Mouse (Mus musculus): ENCODE measurements around the gene Nup133. TPM values are rescaled to one million over a fixed set of nuclear protein-coding genes. Genes with fewer than 3 reads are reported as not detected.

The Nup133 gene
- polyA plus RNA-seq, 1 experiment, result 13.5 TPM

GRCm38 (mm10) chr8:123949686-123949986 is 571 bp upstream of the Nup133 start:
- H3K4me3 ChIP-seq (replicated peaks; ENCODE audit: control insufficient read depth, low read depth, low read length), result peak overlapping the region; percentile 89
- peaks cover 1% of the 10 kb centered on the region; the same call in 1 of the 2 replicates for H3K4me1 ChIP-seq (ENCODE audit: control insufficient read depth, insufficient read depth, low read length)
- peak overlapping the region; percentile 76 for H3K27ac ChIP-seq (ENCODE audit: control insufficient read depth, insufficient read depth, low read depth, low read length, poor library complexity)
- 1% methylated on average over 10 of the region's 10 CpGs for WGBS
- TF ChIP-seq CTCF (IDR thresholded peaks at IDR 0.05; ENCODE audit: control insufficient read depth, insufficient read depth, low read length) (no peak), POLR2A (IDR thresholded peaks at IDR 0.05; ENCODE audit: borderline replicate concordance, control insufficient read depth, low read depth, low read length) (no peak)

DNA sequence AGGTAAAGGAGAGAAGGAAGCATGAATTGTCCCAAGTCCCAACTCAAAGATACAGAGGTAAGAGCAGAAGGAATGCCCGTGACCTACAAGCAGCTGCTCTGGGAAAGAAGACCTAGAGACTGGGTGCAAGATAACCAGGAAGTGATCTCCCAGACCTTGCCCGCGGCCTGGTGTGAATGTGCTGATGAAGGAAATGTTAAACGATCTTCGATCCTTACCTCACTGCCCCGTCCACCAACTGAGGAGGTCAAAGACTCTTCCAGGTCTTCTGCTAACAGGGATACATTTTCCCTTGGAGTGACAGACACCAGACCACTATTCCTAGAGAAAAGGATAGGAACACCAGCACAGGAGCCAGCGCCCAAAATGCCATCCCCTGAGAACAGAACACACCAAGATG is 20.0 kb downstream of the Nup133 start:
- WGBS, result 91% methylated on average over 7 of the region's 7 CpGs
- TF ChIP-seq CTCF (IDR thresholded peaks at IDR 0.05; ENCODE audit: control insufficient read depth, insufficient read depth, low read length) (no peak), POLR2A (IDR thresholded peaks at IDR 0.05; ENCODE audit: borderline replicate concordance, control insufficient read depth, low read depth, low read length) (no peak)
- Histone ChIP-seq H3K27ac (ENCODE audit: control insufficient read depth, insufficient read depth, low read depth, low read length, poor library complexity) (no peak overlapping the region), H3K4me1 (ENCODE audit: control insufficient read depth, insufficient read depth, low read length) (no peaks in the 10 kb centered on the region), H3K4me3 (replicated peaks; ENCODE audit: control insufficient read depth, low read depth, low read length) (no peak overlapping the region)

DNA sequence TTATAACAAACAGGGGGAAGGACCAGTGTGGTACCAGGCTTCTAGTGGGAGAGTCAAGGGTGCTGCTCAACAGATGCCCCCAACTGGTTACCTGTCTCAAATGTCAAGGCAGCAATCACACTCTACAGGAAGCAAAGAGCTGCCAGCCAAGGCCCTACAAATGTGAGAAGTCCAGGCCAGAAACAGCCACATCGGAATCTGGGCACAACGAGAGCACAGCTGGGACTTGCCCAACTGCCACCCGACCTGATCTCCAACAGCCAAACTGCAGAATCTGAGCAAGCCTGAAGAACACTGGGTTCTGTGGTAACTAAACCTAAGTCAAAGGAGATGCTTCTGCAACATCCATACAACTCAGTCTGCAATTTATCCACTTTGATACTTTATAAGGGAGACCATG is 23.4 kb downstream of the Nup133 start:
- TF ChIP-seq CTCF (IDR thresholded peaks at IDR 0.05; ENCODE audit: control insufficient read depth, insufficient read depth, low read length) (no peak), POLR2A (IDR thresholded peaks at IDR 0.05; ENCODE audit: borderline replicate concordance, control insufficient read depth, low read depth, low read length) (no peak)
- Histone ChIP-seq H3K27ac (ENCODE audit: control insufficient read depth, insufficient read depth, low read depth, low read length, poor library complexity) (no peak overlapping the region), H3K4me1 (ENCODE audit: control insufficient read depth, insufficient read depth, low read length) (no peaks in the 10 kb centered on the region), H3K4me3 (replicated peaks; ENCODE audit: control insufficient read depth, low read depth, low read length) (no peak overlapping the region)
- WGBS, result 88% methylated on average over 3 of the region's 3 CpGs

DNA sequence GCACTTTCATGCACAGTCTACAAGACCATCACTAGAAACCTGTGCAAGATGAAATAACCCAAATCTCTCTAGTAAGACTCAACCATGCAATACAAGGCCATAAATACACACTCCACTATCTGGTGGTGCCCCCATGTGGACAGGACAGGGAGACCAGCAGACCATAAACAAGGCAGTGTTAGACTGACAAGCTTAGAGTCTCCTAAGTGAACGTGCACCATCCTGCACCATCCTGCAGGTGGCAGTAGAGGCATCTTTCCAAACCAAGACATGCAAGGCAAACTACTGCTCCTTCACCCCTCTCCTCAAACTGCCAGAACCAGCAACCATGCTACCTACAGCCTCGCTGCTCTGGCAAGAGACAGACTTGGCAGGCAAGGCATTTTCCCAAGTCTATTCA is 24.3 kb downstream of the Nup133 start:
- Histone ChIP-seq H3K27ac (ENCODE audit: control insufficient read depth, insufficient read depth, low read depth, low read length, poor library complexity) (no peak overlapping the region), H3K4me3 (replicated peaks; ENCODE audit: control insufficient read depth, low read depth, low read length) (no peak overlapping the region), H3K4me1 (ENCODE audit: control insufficient read depth, insufficient read depth, low read length) (no peaks in the 10 kb centered on the region)
- TF ChIP-seq CTCF (IDR thresholded peaks at IDR 0.05; ENCODE audit: control insufficient read depth, insufficient read depth, low read length) (peak; percentile 96), POLR2A (IDR thresholded peaks at IDR 0.05; ENCODE audit: borderline replicate concordance, control insufficient read depth, low read depth, low read length) (no peak)
- 14% methylated on average over 2 of the region's 2 CpGs for WGBS

DNA sequence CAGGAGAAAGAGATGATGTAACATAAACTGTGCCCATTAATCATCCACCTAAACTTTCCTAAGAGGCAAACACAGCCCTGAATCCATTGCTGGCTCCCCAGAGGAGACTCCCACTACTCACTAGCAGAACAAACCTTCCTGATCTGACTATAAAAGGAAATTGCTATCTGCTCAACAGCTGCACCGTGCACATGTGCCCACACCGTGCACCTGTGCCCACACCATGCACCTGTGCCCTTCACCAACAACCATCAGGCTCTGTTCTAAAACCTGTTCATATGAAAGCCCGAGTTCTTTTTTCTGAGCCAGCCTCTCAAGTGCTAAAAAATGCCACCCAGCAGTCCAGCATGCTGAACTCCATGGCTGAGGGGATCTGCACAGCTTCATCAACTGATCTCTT is 34.4 kb downstream of the Nup133 start:
- WGBS, result 85% methylated on average over 3 of the region's 3 CpGs
- Histone ChIP-seq H3K27ac (ENCODE audit: control insufficient read depth, insufficient read depth, low read depth, low read length, poor library complexity) (no peak overlapping the region), H3K4me1 (ENCODE audit: control insufficient read depth, insufficient read depth, low read length) (no peaks in the 10 kb centered on the region), H3K4me3 (replicated peaks; ENCODE audit: control insufficient read depth, low read depth, low read length) (no peak overlapping the region)
- no peak for TF ChIP-seq POLR2A (IDR thresholded peaks at IDR 0.05; ENCODE audit: borderline replicate concordance, control insufficient read depth, low read depth, low read length)
- TF ChIP-seq CTCF (IDR thresholded peaks at IDR 0.05; ENCODE audit: control insufficient read depth, insufficient read depth, low read length), result no peak

DNA sequence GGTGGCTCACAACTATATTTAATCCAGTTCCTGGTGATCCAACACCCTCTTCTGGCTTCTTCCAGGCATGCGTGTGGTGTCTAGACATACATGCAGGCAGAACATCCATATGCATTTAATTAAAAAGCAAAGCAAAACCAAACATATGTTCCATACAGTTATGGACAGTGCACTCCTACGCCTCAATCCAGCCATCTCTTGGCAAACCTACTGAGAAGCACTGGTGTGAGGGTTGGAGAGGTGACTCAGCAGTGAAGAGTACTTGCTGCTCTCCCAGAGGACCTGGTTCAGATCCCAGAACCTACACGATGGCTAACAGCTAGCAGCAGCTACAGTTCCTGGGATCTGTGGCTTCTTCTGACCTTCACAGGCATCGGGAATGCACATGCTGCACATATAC is 36.8 kb downstream of the Nup133 start:
- TF ChIP-seq POLR2A (IDR thresholded peaks at IDR 0.05; ENCODE audit: borderline replicate concordance, control insufficient read depth, low read depth, low read length), result no peak
- no peak for TF ChIP-seq CTCF (IDR thresholded peaks at IDR 0.05; ENCODE audit: control insufficient read depth, insufficient read depth, low read length)
- WGBS, result 90% methylated on average over 4 of the region's 4 CpGs

DNA sequence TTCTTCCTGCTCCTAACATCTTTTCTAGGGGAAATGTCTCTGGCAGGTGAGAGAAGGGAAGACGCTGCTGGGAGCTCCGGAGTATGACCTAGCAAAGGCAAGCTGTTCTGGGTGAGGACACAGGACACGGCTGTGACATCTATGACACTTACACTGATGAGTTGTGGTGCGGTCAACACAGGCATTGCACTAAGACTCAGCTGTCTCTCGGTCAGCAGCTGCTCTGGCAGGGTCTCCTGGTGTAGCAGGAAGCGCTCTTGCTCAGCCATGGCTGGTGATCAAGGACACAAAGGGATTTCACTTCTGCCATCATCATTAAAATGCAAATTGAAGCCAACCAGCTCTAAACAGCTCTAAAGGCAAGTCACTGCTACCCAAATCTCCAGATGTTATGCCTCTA is 41.5 kb downstream of the Nup133 start:
- 97% methylated on average over 6 of the region's 6 CpGs for WGBS
- no peak overlapping the region for H3K4me3 ChIP-seq (replicated peaks; ENCODE audit: control insufficient read depth, low read depth, low read length)
- H3K27ac ChIP-seq (ENCODE audit: control insufficient read depth, insufficient read depth, low read depth, low read length, poor library complexity), result no peak overlapping the region
- H3K4me1 ChIP-seq (ENCODE audit: control insufficient read depth, insufficient read depth, low read length), result no peaks in the 10 kb centered on the region
- TF ChIP-seq POLR2A (IDR thresholded peaks at IDR 0.05; ENCODE audit: borderline replicate concordance, control insufficient read depth, low read depth, low read length), result no peak
- no peak for TF ChIP-seq CTCF (IDR thresholded peaks at IDR 0.05; ENCODE audit: control insufficient read depth, insufficient read depth, low read length)

More for the DNA sequence above, 36.8 kb downstream of the Nup133 start:
- Histone ChIP-seq H3K27ac (ENCODE audit: control insufficient read depth, insufficient read depth, low read depth, low read length, poor library complexity) (no peak overlapping the region), H3K4me1 (ENCODE audit: control insufficient read depth, insufficient read depth, low read length) (no peaks in the 10 kb centered on the region), H3K4me3 (replicated peaks; ENCODE audit: control insufficient read depth, low read depth, low read length) (no peak overlapping the region)

DNA sequence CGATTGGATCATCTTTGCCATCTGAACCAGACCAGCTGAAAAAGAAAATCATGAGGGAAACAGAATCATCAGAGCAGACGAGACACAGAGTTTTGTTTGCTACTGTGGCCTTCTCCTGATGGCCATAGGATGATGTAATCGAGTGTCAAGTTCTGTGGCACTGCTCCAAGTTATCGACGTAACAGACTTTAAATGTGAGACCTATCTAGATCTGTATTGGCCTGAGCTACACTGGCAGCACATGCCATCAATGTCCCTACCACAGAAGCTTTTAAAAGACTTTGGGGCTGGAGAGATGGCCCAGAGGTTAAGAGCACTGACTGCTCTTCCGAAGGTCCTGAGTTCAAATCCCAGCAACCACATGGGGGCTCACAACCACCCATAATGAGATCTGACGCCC is 46.4 kb downstream of the Nup133 start:
- H3K27ac ChIP-seq (ENCODE audit: control insufficient read depth, insufficient read depth, low read depth, low read length, poor library complexity), result no peak overlapping the region
- TF ChIP-seq CTCF (IDR thresholded peaks at IDR 0.05; ENCODE audit: control insufficient read depth, insufficient read depth, low read length) (no peak), POLR2A (IDR thresholded peaks at IDR 0.05; ENCODE audit: borderline replicate concordance, control insufficient read depth, low read depth, low read length) (no peak)
- WGBS, result 84% methylated on average over 7 of the region's 7 CpGs
- no peaks in the 10 kb centered on the region for H3K4me1 ChIP-seq (ENCODE audit: control insufficient read depth, insufficient read depth, low read length)
- no peak overlapping the region for H3K4me3 ChIP-seq (replicated peaks; ENCODE audit: control insufficient read depth, low read depth, low read length)

DNA sequence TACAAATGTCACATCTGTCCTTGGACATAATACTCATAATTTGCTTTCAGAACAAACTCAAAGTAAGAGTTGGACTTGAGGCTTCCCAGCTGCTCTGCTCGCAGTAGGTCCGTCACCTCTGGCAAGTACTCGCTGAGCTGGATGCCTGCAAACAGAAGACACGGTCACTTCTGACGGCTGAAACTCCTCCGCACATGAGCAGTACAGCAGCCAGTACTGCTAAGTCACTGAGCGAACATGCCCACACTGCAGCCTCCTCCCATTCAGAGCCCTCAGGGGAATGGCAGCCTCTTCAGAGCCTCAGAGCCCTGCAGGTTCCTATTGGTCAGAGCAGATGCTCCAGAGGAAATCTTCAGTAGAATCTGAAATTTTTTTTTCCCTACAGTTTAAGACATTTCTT is 49.7 kb downstream of the Nup133 start:
- Histone ChIP-seq H3K4me3 (replicated peaks; ENCODE audit: control insufficient read depth, low read depth, low read length) (no peak overlapping the region), H3K27ac (ENCODE audit: control insufficient read depth, insufficient read depth, low read depth, low read length, poor library complexity) (no peak overlapping the region), H3K4me1 (ENCODE audit: control insufficient read depth, insufficient read depth, low read length) (no peaks in the 10 kb centered on the region)
- 91% methylated on average over 7 of the region's 7 CpGs for WGBS
- TF ChIP-seq CTCF (IDR thresholded peaks at IDR 0.05; ENCODE audit: control insufficient read depth, insufficient read depth, low read length) (no peak), POLR2A (IDR thresholded peaks at IDR 0.05; ENCODE audit: borderline replicate concordance, control insufficient read depth, low read depth, low read length) (no peak)

All from bone marrow, adult 2 months (tissue).